Mouse (Mus musculus) liver, embryonic 15.5 days (tissue): ENCODE results near the gene Hhatl. TPM values are rescaled to one million over a fixed set of nuclear protein-coding genes. Genes with fewer than 3 reads are reported as not detected.

Source experiments
- ATAC-seq: fragments of 200-750 bp; cut with Nextera tagmentation; 2 replicates; pipeline ENCODE4 v1.8.0; 2017; ENCODE audit warnings: moderate number of reproducible peaks, mild to moderate bottlenecking, moderate library complexity; ENCODE audit not compliant: insufficient read depth
- H3K27ac ChIP-seq: fragments of 300-500 bp; sonication (generic); replicated peaks from 2 replicates; pipeline ENCODE4 v1.5.1; 2015; ENCODE audit warnings: mild to moderate bottlenecking, inconsistent platforms
- H3K27me3 ChIP-seq: fragments of 300-500 bp; sonication (generic); 2 replicates; pipeline ENCODE4 v1.6.1; 2015; ENCODE audit warnings: mild to moderate bottlenecking, inconsistent platforms
- H3K36me3 ChIP-seq: fragments of 300-500 bp; sonication (generic); replicated peaks from 2 replicates; pipeline ENCODE4 v1.6.1; 2015; ENCODE audit warnings: moderate library complexity, mild to moderate bottlenecking, inconsistent platforms
- H3K4me1 ChIP-seq: fragments of 300-500 bp; sonication (generic); replicated peaks from 2 replicates; pipeline ENCODE4 v1.6.1; 2015; ENCODE audit warnings: inconsistent platforms
- H3K4me2 ChIP-seq: fragments of 300-500 bp; sonication (generic); 2 replicates; pipeline ENCODE4 v1.6.1; 2015; ENCODE audit warnings: moderate library complexity, mild to moderate bottlenecking, inconsistent platforms
- H3K4me3 ChIP-seq: fragments of 300-500 bp; sonication (generic); replicated peaks from 2 replicates; pipeline ENCODE4 v1.5.1; 2015; ENCODE audit warnings: mild to moderate bottlenecking, inconsistent platforms
- H3K9ac ChIP-seq: fragments of 300-500 bp; sonication (generic); 2 replicates; pipeline ENCODE4 v1.6.1; 2015; ENCODE audit warnings: moderate library complexity, mild to moderate bottlenecking, inconsistent platforms
- H3K9me3 ChIP-seq: fragments of 300-500 bp; sonication (generic); replicated peaks from 2 replicates; pipeline ENCODE4 v1.6.1; 2016; ENCODE audit warnings: inconsistent platforms
- WGBS: fragments of 180-500 bp; shearing (Covaris S2); methylation state at CpG from one replicate; pipeline ENCODE4 v1.1.7; 2015; ENCODE audit warnings: mixed read lengths; ENCODE audit not compliant: insufficient replicate concordance; 5-methylcytosine and 5-hydroxymethylcytosine counted together
- polyA plus RNA-seq: library from polyadenylated mRNA; unstranded; fragments of >200 nt; fragmentation: Nextera tagmentation; extraction: Ambion mirVana; gene quantifications from 2 replicates; pipeline ENCODE4 v1.2.1, GENCODE M21; 2015

The Hhatl gene
- polyA plus RNA-seq, 1 experiment from 2014 or later, result 0.18 TPM

- Histone ChIP-seq H3K4me1 (no peaks in the 10 kb centered on the region), H3K27me3 (no peaks in the 10 kb centered on the region), H3K36me3 (no peaks in the 10 kb centered on the region), H3K27ac (no peak overlapping the region), H3K4me2 (no peak overlapping the region), H3K4me3 (no peak overlapping the region), H3K9ac (no peak overlapping the region), H3K9me3 (no peaks in the 10 kb centered on the region)
- no peak for ATAC-seq
- WGBS, result 58% methylated on average over 7 of the region's 7 CpGs
These were observed 31.7 kb upstream of the Hhatl start for GRCm38 (mm10) chr9:121823991-121824390.

- H3K27ac ChIP-seq, result no peak overlapping the region
- no peak overlapping the region for H3K4me2 ChIP-seq
- no peaks in the 10 kb centered on the region for H3K9me3 ChIP-seq
- no peaks in the 10 kb centered on the region for H3K27me3 ChIP-seq
- no peak overlapping the region for H3K4me3 ChIP-seq
- no peak for ATAC-seq
- no peaks in the 10 kb centered on the region for H3K36me3 ChIP-seq
- 54% methylated on average over 1 of the region's 1 CpGs for WGBS
- no peak overlapping the region for H3K9ac ChIP-seq
- no peaks in the 10 kb centered on the region for H3K4me1 ChIP-seq
These were observed 30.7 kb upstream of the Hhatl start for GRCm38 (mm10) chr9:121823051-121823450.

GRCm38 (mm10) chr9:121822585-121822991 lies 30.3 kb upstream of the Hhatl start:
- no peaks in the 10 kb centered on the region for H3K9me3 ChIP-seq
- H3K36me3 ChIP-seq, result no peaks in the 10 kb centered on the region
- no peak overlapping the region for H3K9ac ChIP-seq
- no peaks in the 10 kb centered on the region for H3K4me1 ChIP-seq
- no peak overlapping the region for H3K4me2 ChIP-seq
- H3K27ac ChIP-seq, result no peak overlapping the region
- WGBS, result 64% methylated on average over 6 of the region's 6 CpGs
- no peaks in the 10 kb centered on the region for H3K27me3 ChIP-seq
- H3K4me3 ChIP-seq, result no peak overlapping the region
- ATAC-seq, result no peak

GRCm38 (mm10) chr9:121820765-121821164 lies 28.5 kb upstream of the Hhatl start:
- Histone ChIP-seq H3K27ac (no peak overlapping the region), H3K4me3 (no peak overlapping the region), H3K4me1 (no peaks in the 10 kb centered on the region), H3K4me2 (no peak overlapping the region), H3K27me3 (no peaks in the 10 kb centered on the region), H3K9ac (no peak overlapping the region), H3K9me3 (no peaks in the 10 kb centered on the region), H3K36me3 (no peaks in the 10 kb centered on the region)
- 55% methylated on average over 5 of the region's 5 CpGs for WGBS
- ATAC-seq, result no peak

- Histone ChIP-seq H3K9me3 (no peaks in the 10 kb centered on the region), H3K4me1 (no peaks in the 10 kb centered on the region), H3K27me3 (no peaks in the 10 kb centered on the region), H3K9ac (no peak overlapping the region), H3K36me3 (no peaks in the 10 kb centered on the region), H3K27ac (no peak overlapping the region), H3K4me2 (no peak overlapping the region), H3K4me3 (no peak overlapping the region)
- ATAC-seq, result no peak
- 53% methylated on average over 7 of the region's 7 CpGs for WGBS
These were observed 27.6 kb upstream of the Hhatl start for GRCm38 (mm10) chr9:121819771-121820471.

- Histone ChIP-seq H3K9ac (no peak overlapping the region), H3K4me1 (no peaks in the 10 kb centered on the region), H3K27ac (no peak overlapping the region), H3K27me3 (no peaks in the 10 kb centered on the region), H3K4me2 (no peak overlapping the region), H3K9me3 (no peaks in the 10 kb centered on the region), H3K36me3 (no peaks in the 10 kb centered on the region), H3K4me3 (no peak overlapping the region)
- WGBS, result 65% methylated on average over 9 of the region's 9 CpGs
- no peak for ATAC-seq
These were observed 26.9 kb upstream of the Hhatl start for GRCm38 (mm10) chr9:121819073-121819770.

GRCm38 (mm10) chr9:121815183-121815582 lies 22.9 kb upstream of the Hhatl start:
- no peak for ATAC-seq
- Histone ChIP-seq H3K27me3 (no peaks in the 10 kb centered on the region), H3K27ac (no peak overlapping the region), H3K9me3 (no peaks in the 10 kb centered on the region), H3K9ac (no peak overlapping the region), H3K4me2 (no peak overlapping the region), H3K4me1 (no peaks in the 10 kb centered on the region), H3K4me3 (no peak overlapping the region), H3K36me3 (no peaks in the 10 kb centered on the region)
- 27% methylated on average over 6 of the region's 6 CpGs for WGBS

- Histone ChIP-seq H3K27ac (no peak overlapping the region), H3K9me3 (no peaks in the 10 kb centered on the region), H3K4me2 (no peak overlapping the region), H3K9ac (no peak overlapping the region), H3K36me3 (no peaks in the 10 kb centered on the region), H3K4me1 (no peaks in the 10 kb centered on the region), H3K4me3 (no peak overlapping the region), H3K27me3 (no peaks in the 10 kb centered on the region)
- no peak for ATAC-seq
- WGBS, result 53% methylated on average over 15 of the region's 15 CpGs
These were observed 17.9 kb upstream of the Hhatl start for GRCm38 (mm10) chr9:121810081-121810821.

GRCm38 (mm10) chr9:121808511-121808910 lies 16.2 kb upstream of the Hhatl start:
- no peak overlapping the region for H3K9ac ChIP-seq
- WGBS, result 64% methylated on average over 3 of the region's 3 CpGs
- H3K9me3 ChIP-seq, result no peaks in the 10 kb centered on the region
- ATAC-seq, result no peak
- no peaks in the 10 kb centered on the region for H3K36me3 ChIP-seq
- no peak overlapping the region for H3K4me2 ChIP-seq
- no peaks in the 10 kb centered on the region for H3K4me1 ChIP-seq
- no peak overlapping the region for H3K27ac ChIP-seq
- no peak overlapping the region for H3K4me3 ChIP-seq
- H3K27me3 ChIP-seq, result no peaks in the 10 kb centered on the region

GRCm38 (mm10) chr9:121807947-121808346 lies 15.6 kb upstream of the Hhatl start:
- Histone ChIP-seq H3K9me3 (no peaks in the 10 kb centered on the region), H3K27ac (no peak overlapping the region), H3K27me3 (no peaks in the 10 kb centered on the region), H3K4me1 (no peaks in the 10 kb centered on the region), H3K4me3 (no peak overlapping the region), H3K4me2 (no peak overlapping the region), H3K9ac (no peak overlapping the region), H3K36me3 (no peaks in the 10 kb centered on the region)
- WGBS, result 56% methylated on average over 7 of the region's 7 CpGs
- ATAC-seq, result no peak

GRCm38 (mm10) chr9:121807546-121807945 lies 15.2 kb upstream of the Hhatl start:
- H3K9ac ChIP-seq, result no peak overlapping the region
- WGBS, result 64% methylated on average over 1 of the region's 1 CpGs

More at GRCm38 (mm10) chr9:121807546-121807945, 15.2 kb upstream of the Hhatl start:
- H3K4me2 ChIP-seq, result no peak overlapping the region
- H3K27me3 ChIP-seq, result no peaks in the 10 kb centered on the region
- no peak overlapping the region for H3K4me3 ChIP-seq
- H3K4me1 ChIP-seq, result no peaks in the 10 kb centered on the region
- ATAC-seq, result no peak
- H3K27ac ChIP-seq, result no peak overlapping the region
- H3K36me3 ChIP-seq, result no peaks in the 10 kb centered on the region
- no peaks in the 10 kb centered on the region for H3K9me3 ChIP-seq
